Mouse (Mus musculus) lung, postnatal 0 days (tissue): ENCODE measurements around the gene Sspn. TPM values are rescaled to one million over a fixed set of nuclear protein-coding genes. Genes with fewer than 3 reads are reported as not detected.

Experiments used
- ATAC-seq: fragments of 200-750 bp; cut with Nextera tagmentation; 2 replicates; pipeline ENCODE4 v1.8.0; 2017; ENCODE audit warnings: moderate library complexity
- DNase-seq: peaks from one replicate; pipeline ENCODE4 v3.0.0-alpha.2; 2016; ENCODE audit warnings: low spot score
- H3K27ac ChIP-seq: fragments of 300-500 bp; sonication (generic); 2 replicates; pipeline ENCODE4 v1.5.1; 2014; ENCODE audit warnings: antibody characterized with exemption, mild to moderate bottlenecking, low read length, mixed read lengths
- H3K27me3 ChIP-seq: fragments of 300-500 bp; sonication (generic); replicated peaks from 2 replicates; pipeline ENCODE4 v1.6.1; 2014; ENCODE audit warnings: low read length, mixed read lengths; ENCODE audit not compliant: insufficient read depth
- H3K36me3 ChIP-seq: fragments of 300-500 bp; sonication (generic); 2 replicates; pipeline ENCODE4 v1.6.1; 2014; ENCODE audit warnings: low read length, mixed read lengths; ENCODE audit not compliant: insufficient read depth
- H3K4me1 ChIP-seq: fragments of 300-500 bp; sonication (generic); 2 replicates; pipeline ENCODE4 v1.6.1; 2014; ENCODE audit warnings: antibody characterized with exemption, low read depth, low read length, mixed read lengths; ENCODE audit not compliant: insufficient read depth
- H3K4me2 ChIP-seq: fragments of 300-500 bp; sonication (generic); replicated peaks from 2 replicates; pipeline ENCODE4 v1.6.1; 2014; ENCODE audit warnings: low read depth, mild to moderate bottlenecking, low read length, moderate library complexity, mixed read lengths
- H3K4me3 ChIP-seq: fragments of 300-500 bp; sonication (generic); 2 replicates; pipeline ENCODE4 v1.5.1; 2014; ENCODE audit warnings: low read depth, low read length
- H3K9ac ChIP-seq: fragments of 300-500 bp; sonication (generic); replicated peaks from 2 replicates; pipeline ENCODE4 v1.6.1; 2014; ENCODE audit warnings: low read depth, mild to moderate bottlenecking
- H3K9me3 ChIP-seq: fragments of 300-500 bp; sonication (generic); 2 replicates; pipeline ENCODE4 v1.6.1; 2016; ENCODE audit warnings: low read length, mixed read lengths
- CTCF ChIP-seq: IDR thresholded peaks from 2 replicates; pipeline ENCODE4 v1.5.1; 2016; ENCODE audit warnings: antibody characterized with exemption, mild to moderate bottlenecking
- EP300 ChIP-seq: IDR thresholded peaks from 2 replicates; pipeline ENCODE4 v1.6.1; 2016; ENCODE audit warnings: antibody characterized with exemption, mild to moderate bottlenecking, control low read depth
- WGBS: fragments of 180-500 bp; shearing (Covaris S2); extraction: QIAGEN DNeasy Blood & Tissue Kit; methylation state at CpG from one replicate; pipeline ENCODE4 v1.1.7; 2014; 5-methylcytosine and 5-hydroxymethylcytosine counted together
- polyA plus RNA-seq: library from polyadenylated mRNA; unstranded; fragments of >200 nt; fragmentation: Nextera tagmentation; extraction: Ambion mirVana; gene quantifications from 2 replicates; pipeline ENCODE4 v1.2.1, GENCODE M21; 2015

Sspn gene
- 7.6 and 9.7 TPM in 2 replicates for polyA plus RNA-seq

GRCm38 (mm10) chr6:145931341-145931740 lies at the start of gene Sspn:
TSS of gene Sspn (plus strand) at chr6:145931641.
- no peaks in the 10 kb centered on the region for H3K36me3 ChIP-seq
- ATAC-seq = no peak
- no peak within 1 kb of the TSS for H3K9ac ChIP-seq
- no peak within 1 kb of the TSS for H3K4me2 ChIP-seq
- no peaks in the 10 kb centered on the region for H3K9me3 ChIP-seq
- 58% methylated on average over 3 of the region's 3 CpGs for WGBS
- H3K27me3 ChIP-seq = no peaks in the 10 kb centered on the region
- no peak within 1 kb of the TSS for H3K27ac ChIP-seq
- H3K4me1 ChIP-seq = peaks cover 7% of the 10 kb centered on the region
- no peak for DNase-seq
- no peak within 1 kb of the TSS for H3K4me3 ChIP-seq
- TF ChIP-seq EP300 = no peak
- no peak for TF ChIP-seq CTCF

- H3K27me3 ChIP-seq = no peaks in the 10 kb centered on the region
- peaks cover 4% of the 10 kb centered on the region for H3K9me3 ChIP-seq
- 33% methylated on average over 1 of the region's 1 CpGs for WGBS
- no peak overlapping the region for H3K4me2 ChIP-seq
- H3K4me3 ChIP-seq = no peak overlapping the region
- H3K36me3 ChIP-seq = no peaks in the 10 kb centered on the region
- no peak overlapping the region for H3K27ac ChIP-seq
- no peak for ATAC-seq
- TF ChIP-seq CTCF (no peak), EP300 (no peak)
- H3K4me1 ChIP-seq = no peaks in the 10 kb centered on the region
- no peak for DNase-seq
- H3K9ac ChIP-seq = no peak overlapping the region
Observed at GRCm38 (mm10) chr6:145883010-145883409, 48.4 kb upstream of the Sspn start.

GRCm38 (mm10) chr6:145883668-145884067 lies 47.8 kb upstream of the Sspn start:
- H3K4me1 ChIP-seq = no peaks in the 10 kb centered on the region
- no peak overlapping the region for H3K4me2 ChIP-seq
- peaks cover 4% of the 10 kb centered on the region for H3K9me3 ChIP-seq
- H3K9ac ChIP-seq = no peak overlapping the region
- no peak for ATAC-seq
- H3K36me3 ChIP-seq = no peaks in the 10 kb centered on the region
- H3K27me3 ChIP-seq = no peaks in the 10 kb centered on the region
- TF ChIP-seq CTCF (no peak), EP300 (no peak)
- no peak for DNase-seq
- no peak overlapping the region for H3K4me3 ChIP-seq
- no peak overlapping the region for H3K27ac ChIP-seq
- WGBS = 73% methylated on average over 4 of the region's 4 CpGs

GRCm38 (mm10) chr6:145885069-145885468 lies 46.4 kb upstream of the Sspn start:
- no peak overlapping the region for H3K9ac ChIP-seq
- H3K27me3 ChIP-seq = no peaks in the 10 kb centered on the region
- no peak overlapping the region for H3K4me3 ChIP-seq
- no peak overlapping the region for H3K4me2 ChIP-seq
- no peaks in the 10 kb centered on the region for H3K9me3 ChIP-seq
- 67% methylated on average over 4 of the region's 4 CpGs for WGBS
- ATAC-seq (peak; percentile 83), DNase-seq (peak; percentile 65)
- no peaks in the 10 kb centered on the region for H3K36me3 ChIP-seq
- no peak overlapping the region for H3K27ac ChIP-seq
- peak; percentile 27; the same call in 1 of the 2 replicates for TF ChIP-seq EP300
- no peak for TF ChIP-seq CTCF
- no peaks in the 10 kb centered on the region for H3K4me1 ChIP-seq

- Histone ChIP-seq H3K9ac (no peak overlapping the region), H3K4me3 (no peak overlapping the region), H3K9me3 (no peaks in the 10 kb centered on the region), H3K36me3 (no peaks in the 10 kb centered on the region), H3K4me2 (no peak overlapping the region), H3K27ac (no peak overlapping the region), H3K27me3 (no peaks in the 10 kb centered on the region), H3K4me1 (no peaks in the 10 kb centered on the region)
- DNase-seq (peak; percentile 76), ATAC-seq (peak; percentile 65)
- TF ChIP-seq EP300 (no peak), CTCF (no peak)
- 37% methylated on average over 8 of the region's 8 CpGs for WGBS
Observed at GRCm38 (mm10) chr6:145886277-145886676, 45.2 kb upstream of the Sspn start.

- DNase-seq (no peak), ATAC-seq (no peak)
- no peak overlapping the region for H3K4me2 ChIP-seq
- no peaks in the 10 kb centered on the region for H3K4me1 ChIP-seq
- H3K27ac ChIP-seq = no peak overlapping the region
- no peak overlapping the region for H3K4me3 ChIP-seq
- 72% methylated on average over 6 of the region's 6 CpGs for WGBS
- TF ChIP-seq EP300 (no peak), CTCF (no peak)
- no peaks in the 10 kb centered on the region for H3K9me3 ChIP-seq
- no peak overlapping the region for H3K9ac ChIP-seq
- H3K27me3 ChIP-seq = no peaks in the 10 kb centered on the region
- H3K36me3 ChIP-seq = no peaks in the 10 kb centered on the region
Observed at GRCm38 (mm10) chr6:145887719-145888118, 43.7 kb upstream of the Sspn start.

GRCm38 (mm10) chr6:145891951-145892350 lies 39.5 kb upstream of the Sspn start:
- Histone ChIP-seq H3K36me3 (no peaks in the 10 kb centered on the region), H3K9ac (no peak overlapping the region), H3K4me3 (no peak overlapping the region), H3K9me3 (no peaks in the 10 kb centered on the region), H3K27me3 (no peaks in the 10 kb centered on the region), H3K4me1 (no peaks in the 10 kb centered on the region), H3K4me2 (no peak overlapping the region), H3K27ac (no peak overlapping the region)
- TF ChIP-seq CTCF = no peak
- TF ChIP-seq EP300 = no peak
- WGBS = 62% methylated on average over 11 of the region's 11 CpGs
- no peak for DNase-seq
- ATAC-seq = no peak
